Mouse (Mus musculus) heart, postnatal 0 days (tissue): ENCODE measurements around the gene Vamp8.

Experiments used
- CTCF ChIP-seq: IDR thresholded peaks from 2 replicates; pipeline ENCODE4 v1.5.1; 2016; ENCODE audit warnings: antibody characterized with exemption, control low read depth, low read depth
- EP300 ChIP-seq: IDR thresholded peaks from 2 replicates; pipeline ENCODE4 v1.6.1; 2016; ENCODE audit warnings: antibody characterized with exemption, low read depth

GRCm38 (mm10) chr6:72371147-72371546 lies 19.4 kb downstream of the Vamp8 start:
- TF ChIP-seq EP300 = no peak
- no peak for TF ChIP-seq CTCF
